Mouse (Mus musculus): ENCODE data around the gene Nlgn2. TPM values are rescaled to one million over a fixed set of nuclear protein-coding genes. Genes with fewer than 3 reads are reported as not detected.

Nlgn2 gene
- polyA plus RNA-seq, 1 experiment from 2014 or later: 18.1 TPM

DNA sequence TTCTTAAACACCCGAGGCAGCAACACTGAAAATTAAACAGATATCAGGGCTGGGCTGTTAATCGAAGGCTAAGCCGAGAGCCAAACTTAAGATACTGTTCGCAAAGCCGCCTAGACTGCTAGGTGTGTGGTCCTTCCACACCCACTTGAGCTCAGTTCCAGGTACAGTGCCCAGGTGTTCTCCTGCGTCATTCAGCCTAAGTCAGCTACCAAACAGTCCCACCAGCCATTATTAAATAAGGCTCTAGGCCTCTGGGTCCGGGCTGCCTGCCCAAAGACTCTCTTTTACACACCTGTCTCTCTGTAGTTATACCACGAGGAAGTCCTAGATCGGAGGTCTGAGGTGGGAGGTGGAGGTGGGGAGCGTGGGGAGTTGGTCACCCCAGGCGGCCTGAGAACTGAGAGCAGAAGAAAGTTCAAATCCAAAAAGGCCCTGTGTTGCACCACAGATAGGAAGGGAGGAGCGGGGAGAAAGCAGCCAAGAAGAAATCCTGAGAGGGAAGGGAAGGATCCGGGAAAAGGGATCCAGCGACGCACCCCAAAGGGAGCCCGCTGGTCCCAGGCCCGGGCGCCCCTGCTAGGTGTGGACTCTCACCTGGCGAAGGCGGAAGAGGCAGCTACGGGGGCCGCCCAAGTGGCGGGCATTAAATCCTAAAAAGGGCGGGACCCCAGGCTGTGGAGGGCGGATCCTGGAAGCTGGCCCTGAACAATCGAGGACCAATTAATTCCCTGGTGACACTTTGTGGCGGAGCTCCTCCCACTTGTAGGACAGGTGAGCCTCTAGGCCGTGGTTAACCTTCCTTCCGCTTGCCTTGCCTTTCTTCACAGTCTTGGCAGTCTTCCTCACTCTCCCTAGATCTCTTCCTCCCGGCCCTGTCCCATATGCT is 20.8 kb upstream of the Nlgn2 start, which contains the start of gene Tnk1:
Gene Tnk1 (minus strand): TSS at position 618 of the 886 bp plus-strand sequence.
- H3K9me3 ChIP-seq: no peaks in the 10 kb centered on the region
- H3K27me3 ChIP-seq: peaks cover 31% of the 10 kb centered on the region
- 19% methylated on average over 30 of the region's 30 CpGs for WGBS
- H3K27ac ChIP-seq (replicated peaks): no peak within 1 kb of the TSS
- no peak within 1 kb of the TSS for H3K9ac ChIP-seq
- H3K36me3 ChIP-seq: no peaks in the 10 kb centered on the region
- peaks cover 7% of the 10 kb centered on the region for H3K4me1 ChIP-seq (replicated peaks)
- H3K4me3 ChIP-seq: no peak within 1 kb of the TSS
- no peak for ATAC-seq (ENCODE audit: low read depth)
- H3K4me2 ChIP-seq: no peak within 1 kb of the TSS

DNA sequence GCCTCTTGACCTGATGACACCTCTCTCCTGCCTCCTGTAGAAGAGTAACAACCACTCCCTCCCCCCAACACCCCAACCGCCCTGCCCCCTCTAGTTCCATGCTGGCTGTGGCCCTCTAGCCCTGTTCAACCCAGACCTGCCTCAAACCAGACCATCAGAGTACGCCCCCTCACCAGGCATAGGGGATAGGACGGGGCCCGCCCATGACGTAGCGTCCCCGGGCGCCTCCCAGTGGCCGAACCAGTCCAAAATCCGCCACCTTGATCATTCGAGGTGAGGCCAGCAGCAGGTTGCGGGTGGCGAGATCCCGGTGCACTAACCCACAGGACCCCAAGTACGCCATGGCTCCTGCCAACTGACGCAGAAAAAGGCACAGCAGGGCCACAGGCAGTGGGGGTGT is 17.8 kb upstream of the Nlgn2 start:
- no peak overlapping the region for H3K9ac ChIP-seq
- WGBS: 23% methylated on average over 16 of the region's 16 CpGs
- H3K4me1 ChIP-seq (replicated peaks): peaks cover 18% of the 10 kb centered on the region
- ATAC-seq (ENCODE audit: low read depth): peak; percentile 60; the same call in 1 of the 2 replicates
- peaks cover 24% of the 10 kb centered on the region for H3K36me3 ChIP-seq
- H3K27me3 ChIP-seq: peaks cover 31% of the 10 kb centered on the region
- H3K9me3 ChIP-seq: no peaks in the 10 kb centered on the region
- no peak overlapping the region for H3K27ac ChIP-seq (replicated peaks)
- H3K4me2 ChIP-seq: 0 out of 2 replicates have a peak overlapping the region, but pooled peaks have one; percentile 7
- no peak overlapping the region for H3K4me3 ChIP-seq

DNA sequence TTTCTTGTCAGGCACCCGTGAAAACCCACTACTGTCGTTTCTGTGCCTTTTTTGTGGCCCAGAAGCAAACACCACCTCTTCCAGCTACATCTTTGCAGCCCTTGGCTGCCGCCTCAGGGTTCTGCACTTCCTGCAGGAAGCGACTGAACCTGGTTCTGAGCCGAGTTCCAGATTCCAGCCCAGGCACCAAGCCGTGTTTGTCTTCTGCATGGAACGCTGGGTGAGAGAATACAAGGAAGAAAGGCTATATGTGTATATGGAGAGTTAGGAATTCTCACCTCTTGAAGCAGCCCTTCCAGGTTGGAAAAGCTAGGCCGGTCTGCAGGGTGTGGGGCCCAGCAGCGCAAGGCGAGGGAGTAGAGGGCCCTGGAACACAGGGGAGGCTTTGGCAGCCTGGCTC is 17.1 kb upstream of the Nlgn2 start:
- WGBS: 89% methylated on average over 10 of the region's 10 CpGs
- Histone ChIP-seq H3K9ac (no peak overlapping the region), H3K36me3 (peaks cover 31% of the 10 kb centered on the region)

DNA sequence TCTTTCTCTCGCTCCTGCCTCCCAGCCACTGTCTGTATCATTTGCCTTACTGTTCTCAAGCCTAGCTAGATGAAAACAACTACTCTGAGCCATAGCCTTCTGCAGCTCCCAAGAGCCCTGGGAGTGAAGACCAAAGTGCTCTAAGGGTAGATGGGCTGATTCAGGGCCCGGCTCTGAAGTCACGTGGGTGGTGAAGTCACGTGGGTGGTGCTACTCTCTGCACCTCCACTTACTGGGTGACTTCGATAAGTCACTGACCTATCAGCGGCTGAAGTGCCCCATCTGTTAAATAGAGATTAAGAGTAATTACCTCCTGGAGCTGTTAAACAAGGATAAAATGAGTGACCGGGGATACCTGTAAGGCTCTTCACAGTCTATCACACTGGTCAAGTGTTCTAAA is 16.4 kb upstream of the Nlgn2 start:
- H3K9me3 ChIP-seq: no peaks in the 10 kb centered on the region
- peaks cover 37% of the 10 kb centered on the region for H3K36me3 ChIP-seq
- peaks cover 20% of the 10 kb centered on the region for H3K27me3 ChIP-seq
- H3K27ac ChIP-seq (replicated peaks): no peak overlapping the region
- no peak overlapping the region for H3K4me2 ChIP-seq
- H3K4me3 ChIP-seq: no peak overlapping the region
- ATAC-seq (ENCODE audit: low read depth): no peak
- H3K4me1 ChIP-seq (replicated peaks): peaks cover 29% of the 10 kb centered on the region
- H3K9ac ChIP-seq: no peak overlapping the region
- WGBS: 82% methylated on average over 7 of the region's 7 CpGs

More for the DNA sequence above, 17.1 kb upstream of the Nlgn2 start:
- Histone ChIP-seq H3K4me2 (no peak overlapping the region), H3K4me1 (replicated peaks) (peaks cover 25% of the 10 kb centered on the region), H3K4me3 (no peak overlapping the region), H3K27ac (replicated peaks) (no peak overlapping the region), H3K27me3 (peaks cover 26% of the 10 kb centered on the region), H3K9me3 (no peaks in the 10 kb centered on the region)
- ATAC-seq (ENCODE audit: low read depth): no peak

DNA sequence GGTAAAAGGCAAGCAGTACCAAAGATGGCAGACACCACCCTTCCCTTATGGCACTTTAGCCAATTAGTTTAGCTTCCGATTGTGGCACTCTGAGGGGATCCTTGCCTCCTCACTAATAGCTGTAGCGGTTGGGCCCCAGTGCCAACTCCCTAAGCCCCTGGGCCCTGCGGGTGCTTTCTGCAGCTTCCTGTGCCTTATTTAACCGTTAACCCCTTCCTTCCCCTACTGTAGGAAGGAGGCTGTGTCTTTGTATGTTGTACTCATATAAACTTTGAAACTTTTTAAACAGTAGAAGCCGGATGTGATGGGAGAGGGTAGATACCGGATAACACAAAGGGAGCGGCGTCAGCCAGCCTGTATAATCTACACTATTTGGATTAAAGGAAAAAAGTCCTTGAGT is 13.2 kb upstream of the Nlgn2 start:
- H3K9me3 ChIP-seq: no peaks in the 10 kb centered on the region
- H3K9ac ChIP-seq: no peak overlapping the region
- 70% methylated on average over 8 of the region's 8 CpGs for WGBS
- no peaks in the 10 kb centered on the region for H3K27me3 ChIP-seq
- no peak overlapping the region for H3K4me2 ChIP-seq
- H3K36me3 ChIP-seq: peaks cover 48% of the 10 kb centered on the region
- H3K4me1 ChIP-seq (replicated peaks): peaks cover 55% of the 10 kb centered on the region
- no peak for ATAC-seq (ENCODE audit: low read depth)
- no peak overlapping the region for H3K4me3 ChIP-seq
- no peak overlapping the region for H3K27ac ChIP-seq (replicated peaks)

DNA sequence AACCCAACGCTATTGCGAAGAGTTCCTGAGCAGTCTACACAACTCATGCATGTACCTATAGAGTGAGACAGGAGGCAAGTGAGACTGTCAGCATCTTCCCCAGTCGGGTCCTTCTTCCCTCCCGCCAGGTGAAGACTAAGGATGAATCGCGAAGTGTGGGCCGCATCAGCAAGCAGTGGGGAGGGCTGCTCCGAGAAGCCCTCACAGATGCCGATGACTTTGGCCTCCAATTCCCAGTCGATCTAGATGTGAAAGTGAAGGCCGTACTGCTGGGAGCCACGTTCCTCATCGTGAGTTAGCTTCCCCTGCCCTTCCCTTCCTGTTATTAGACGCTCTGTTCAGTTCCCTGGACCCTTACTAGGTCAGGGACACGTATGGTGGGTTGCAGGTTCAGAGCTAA is 12.3 kb upstream of the Nlgn2 start:
- no peak overlapping the region for H3K4me2 ChIP-seq

DNA sequence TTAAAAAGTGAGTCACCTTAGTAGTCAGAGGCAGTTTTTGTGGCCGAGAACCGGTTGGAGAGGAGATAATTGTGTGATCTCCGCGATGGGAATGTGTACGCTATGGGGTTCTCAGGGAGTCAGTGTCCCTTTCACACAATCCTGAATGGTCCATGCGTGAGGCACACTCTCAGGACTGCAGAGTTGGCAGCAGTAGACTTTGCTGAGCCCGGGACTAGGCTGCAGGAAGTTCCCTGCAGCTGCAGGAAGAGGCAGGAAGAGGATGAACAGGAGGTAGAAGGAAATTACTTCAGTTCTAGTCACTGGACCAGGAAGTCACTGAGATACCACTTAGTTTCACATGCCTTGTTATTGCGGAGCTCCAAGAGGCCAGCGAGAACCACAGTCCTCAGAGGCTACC is 11.5 kb upstream of the Nlgn2 start:
- no peak for ATAC-seq (ENCODE audit: low read depth)
- peaks cover 48% of the 10 kb centered on the region for H3K36me3 ChIP-seq
- WGBS: 91% methylated on average over 9 of the region's 9 CpGs
- no peaks in the 10 kb centered on the region for H3K27me3 ChIP-seq
- H3K9ac ChIP-seq: no peak overlapping the region
- H3K4me2 ChIP-seq: no peak overlapping the region
- H3K27ac ChIP-seq (replicated peaks): no peak overlapping the region
- no peaks in the 10 kb centered on the region for H3K9me3 ChIP-seq
- H3K4me3 ChIP-seq: no peak overlapping the region
- peaks cover 58% of the 10 kb centered on the region for H3K4me1 ChIP-seq (replicated peaks)

More for the DNA sequence above, 12.3 kb upstream of the Nlgn2 start:
- peaks cover 48% of the 10 kb centered on the region for H3K36me3 ChIP-seq
- peaks cover 58% of the 10 kb centered on the region for H3K4me1 ChIP-seq (replicated peaks)
- no peak overlapping the region for H3K4me3 ChIP-seq
- no peaks in the 10 kb centered on the region for H3K9me3 ChIP-seq
- ATAC-seq (ENCODE audit: low read depth): no peak
- no peak overlapping the region for H3K9ac ChIP-seq
- H3K27me3 ChIP-seq: no peaks in the 10 kb centered on the region
- 95% methylated on average over 15 of the region's 15 CpGs for WGBS
- no peak overlapping the region for H3K27ac ChIP-seq (replicated peaks)

DNA sequence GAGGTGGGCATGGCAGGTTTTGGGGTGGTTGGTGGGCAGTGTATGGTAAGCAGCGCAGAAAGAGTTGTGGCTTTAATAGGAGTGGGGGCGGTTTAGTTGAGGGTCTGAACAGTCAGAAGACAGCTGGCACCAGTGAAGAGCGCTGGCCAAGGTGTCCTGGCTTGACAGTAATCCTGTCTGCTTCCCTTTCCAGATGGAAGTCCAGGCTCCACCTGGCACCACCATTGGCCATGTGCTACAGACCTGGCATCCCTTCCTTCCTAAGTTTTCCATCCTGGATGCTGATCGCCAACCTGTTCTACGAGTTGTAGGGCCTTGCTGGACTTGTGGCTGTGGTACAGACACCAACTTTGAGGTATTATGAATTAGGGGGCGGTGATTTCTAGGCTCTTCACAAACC is 10.4 kb upstream of the Nlgn2 start:
- Histone ChIP-seq H3K4me3 (peak overlapping the region; percentile 73), H3K27ac (replicated peaks) (no peak overlapping the region; the same call in 1 of the 2 replicates), H3K27me3 (no peaks in the 10 kb centered on the region), H3K9ac (peak overlapping the region; percentile 92), H3K36me3 (peaks cover 48% of the 10 kb centered on the region), H3K4me1 (replicated peaks) (peaks cover 53% of the 10 kb centered on the region), H3K4me2 (peak overlapping the region; percentile 95), H3K9me3 (no peaks in the 10 kb centered on the region)
- ATAC-seq (ENCODE audit: low read depth): no peak
- 96% methylated on average over 6 of the region's 6 CpGs for WGBS

DNA sequence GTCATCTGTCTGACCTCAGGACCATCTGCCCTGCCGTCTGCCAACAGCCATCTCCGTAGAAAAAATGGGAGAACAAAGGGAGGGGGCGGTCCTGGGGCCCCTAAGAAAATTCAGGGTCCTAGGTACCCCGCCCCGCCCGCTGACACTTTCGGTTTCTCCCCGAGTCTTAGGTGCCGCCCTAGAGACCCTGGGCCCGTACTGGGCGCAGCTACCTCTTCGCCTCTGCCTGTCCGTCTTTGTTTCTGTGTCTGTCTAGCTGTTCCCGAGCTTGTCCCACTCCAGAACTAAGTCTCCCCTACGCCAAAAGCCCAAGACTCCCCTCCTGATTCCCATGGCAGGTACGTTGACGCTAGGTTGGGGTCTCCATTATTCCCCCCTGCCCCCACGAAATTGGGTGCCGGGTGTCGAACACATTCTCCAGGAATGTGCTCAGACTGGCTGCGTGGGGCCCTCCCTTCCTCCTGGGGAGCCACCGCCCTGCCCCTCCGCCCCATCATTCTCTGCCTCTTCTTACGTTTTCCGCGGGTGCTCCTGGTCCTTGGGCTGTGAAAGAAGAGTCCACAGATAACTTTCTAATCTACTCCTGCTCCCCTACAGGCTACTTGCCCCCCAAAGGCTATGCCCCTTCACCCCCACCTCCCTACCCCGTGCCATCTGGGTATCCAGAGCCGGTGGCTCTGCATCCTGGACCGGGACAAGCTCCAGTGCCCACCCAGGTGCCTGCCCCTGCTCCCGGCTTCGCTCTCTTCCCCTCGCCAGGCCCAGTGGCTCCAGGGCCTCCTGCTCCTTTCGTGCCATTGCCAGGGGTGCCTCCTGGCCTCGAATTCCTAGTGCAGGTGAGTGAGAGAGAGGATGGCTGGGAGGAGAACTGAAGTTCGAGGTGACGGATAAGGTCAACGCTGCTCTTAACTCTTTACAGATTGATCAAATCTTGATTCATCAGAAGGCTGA is 9.4 kb upstream of the Nlgn2 start:
- Histone ChIP-seq H3K4me3 (peak overlapping the region; percentile 73), H3K27ac (replicated peaks) (peak overlapping the region; percentile 98), H3K4me2 (peak overlapping the region; percentile 95), H3K9me3 (no peaks in the 10 kb centered on the region), H3K27me3 (no peaks in the 10 kb centered on the region), H3K9ac (peak overlapping the region; percentile 92), H3K4me1 (replicated peaks) (peaks cover 49% of the 10 kb centered on the region), H3K36me3 (peaks cover 40% of the 10 kb centered on the region)
- peak; percentile 61 for ATAC-seq (ENCODE audit: low read depth)
- 11% methylated on average over 37 of the region's 37 CpGs for WGBS

DNA sequence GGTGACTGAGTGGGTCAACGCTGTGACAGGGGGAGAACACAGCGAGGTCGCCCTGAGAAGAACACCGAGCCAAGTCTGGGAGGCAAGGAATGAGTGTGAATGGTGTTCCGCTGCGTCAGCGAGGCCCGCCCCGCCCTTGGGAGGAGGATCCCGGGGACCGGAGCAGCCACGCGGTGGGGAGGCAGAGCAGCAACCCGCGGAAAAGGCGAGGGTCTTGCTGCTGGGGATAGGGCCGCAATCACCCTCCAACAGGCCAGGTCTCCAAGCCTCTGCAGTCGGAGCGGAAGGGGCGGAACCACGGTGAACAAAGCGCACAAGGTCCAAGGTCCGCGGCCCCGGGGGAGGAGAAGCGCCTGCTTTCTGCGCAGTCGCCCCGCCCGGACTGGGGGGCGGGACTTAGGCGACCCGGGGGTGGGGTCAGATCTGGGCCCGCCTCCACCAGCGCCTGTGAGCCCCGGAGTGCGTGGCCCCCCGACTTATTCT is 8.7 kb upstream of the Nlgn2 start, which contains the start of gene Plscr3:
Gene Plscr3 (plus strand): TSS at position 179 of the 483 bp plus-strand sequence.
- Histone ChIP-seq H3K27me3 (no peaks in the 10 kb centered on the region), H3K27ac (replicated peaks) (peak within 1 kb of the TSS; percentile 98), H3K36me3 (peaks cover 32% of the 10 kb centered on the region), H3K9ac (peak within 1 kb of the TSS; percentile 92), H3K4me2 (peak within 1 kb of the TSS; percentile 95), H3K9me3 (no peaks in the 10 kb centered on the region), H3K4me1 (replicated peaks) (peaks cover 49% of the 10 kb centered on the region), H3K4me3 (peak within 1 kb of the TSS; percentile 73)
- peak; percentile 92 for ATAC-seq (ENCODE audit: low read depth)
- under 1% methylated on average over 36 of the region's 38 CpGs for WGBS

DNA sequence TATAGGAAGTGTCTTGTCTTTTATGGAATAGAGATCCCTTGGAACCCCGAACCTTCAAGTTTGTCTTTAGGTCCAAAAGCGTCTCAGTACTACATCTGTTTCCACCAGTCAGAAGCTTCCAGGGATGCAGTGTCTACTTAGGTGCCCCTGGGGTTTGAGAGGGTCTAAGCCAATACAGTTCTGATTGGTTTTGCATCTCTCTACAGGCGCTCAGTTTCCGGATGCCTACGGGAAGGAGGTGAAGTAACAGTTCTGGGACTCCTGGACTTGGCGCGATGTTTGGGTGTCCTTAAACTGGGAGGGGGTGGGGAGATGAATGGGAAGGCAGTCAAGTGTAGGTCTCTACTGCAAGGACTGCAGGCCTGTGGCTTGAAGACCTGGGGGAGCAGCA is 1.1 kb upstream of the Nlgn2 start:
- Histone ChIP-seq H3K9ac (peak overlapping the region; percentile 71), H3K4me2 (peak overlapping the region; percentile 99), H3K27me3 (no peaks in the 10 kb centered on the region), H3K4me3 (peak overlapping the region; percentile 93), H3K27ac (replicated peaks) (peak overlapping the region; percentile 98), H3K36me3 (peaks cover under 1% of the 10 kb centered on the region), H3K9me3 (no peaks in the 10 kb centered on the region), H3K4me1 (replicated peaks) (peaks cover 34% of the 10 kb centered on the region)
- ATAC-seq (ENCODE audit: low read depth): 0 out of 2 replicates have a peak, but pooled peaks have one; percentile 2
- WGBS: 2% methylated on average over 7 of the region's 7 CpGs
